Mouse (Mus musculus) cortical plate, adult 2 months (tissue): ENCODE data around the gene Vbp1.

Experiments used
- CTCF ChIP-seq: fragments of 200-500 bp; IDR thresholded peaks from 2 replicates; pipeline ENCODE4 v1.5.1; 2011; ENCODE audit warnings: mild to moderate bottlenecking, control low read depth, low read length; ENCODE audit not compliant: insufficient read depth; ENCODE audit errors: extremely low read depth
- POLR2A ChIP-seq: fragments of 200-500 bp; IDR thresholded peaks from 2 replicates; pipeline ENCODE4 v1.6.1; 2011; ENCODE audit warnings: mild to moderate bottlenecking, low read length, control low read depth; ENCODE audit not compliant: insufficient read depth; ENCODE audit errors: extremely low read depth

DNA sequence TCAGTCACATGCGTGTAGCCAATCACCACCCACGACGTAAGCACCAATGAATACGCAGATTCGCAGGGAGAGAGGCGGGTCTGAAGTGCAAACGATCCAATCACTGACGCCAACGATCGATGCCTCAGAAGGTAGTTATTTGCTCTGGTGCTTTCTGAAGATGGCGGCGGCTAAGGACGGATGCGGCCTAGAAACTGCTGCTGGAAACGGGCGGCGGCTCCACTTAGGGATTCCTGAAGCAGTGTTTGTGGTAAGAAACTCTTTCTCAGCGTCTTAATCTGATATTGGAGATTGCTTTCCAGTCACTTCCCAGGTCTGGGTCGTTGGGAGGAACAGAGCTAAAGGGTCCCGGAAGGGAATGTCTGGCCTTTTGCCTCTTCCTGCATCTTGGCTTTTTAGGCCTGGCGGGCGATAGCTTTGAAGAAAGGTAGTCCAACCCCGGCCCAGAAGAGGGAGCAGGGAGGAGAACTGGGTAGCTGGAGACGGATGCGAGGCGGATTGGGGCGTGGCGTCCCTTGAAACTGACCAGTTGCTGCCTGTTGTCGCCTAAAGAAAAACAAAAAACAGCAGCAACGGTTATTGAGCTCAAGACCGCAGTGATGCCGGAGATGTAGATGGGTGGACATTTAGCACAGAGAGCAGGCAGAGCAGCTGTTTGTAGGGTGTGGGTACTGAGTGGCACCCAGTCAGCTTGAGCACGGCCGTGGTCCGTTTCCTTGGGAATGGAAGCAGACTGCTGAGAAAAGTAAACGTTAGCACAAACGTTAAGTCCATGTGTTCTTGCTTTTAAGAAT lies at the start of gene Vbp1:
- no peak for TF ChIP-seq CTCF
- TF ChIP-seq POLR2A = peak; percentile 87
